Mouse (Mus musculus): ENCODE measurements around the gene Lrrc25.
A peak's percentile ranks its signal among the peaks of the same experiment; 100 is the strongest.
"Not testable (repeated sequence)": the region's sequence is repeated elsewhere in the genome, so short reads cannot be mapped to it uniquely, and the experiment has no call there.

Lrrc25 gene

GRCm38 (mm10) chr8:70615894-70616293 is at the start of gene Lrrc25:
Gene Lrrc25 (plus strand): TSS chr8:70616155.
- DNase-seq (ENCODE audit: low spot score in 2 of 2) = no peak

DNA sequence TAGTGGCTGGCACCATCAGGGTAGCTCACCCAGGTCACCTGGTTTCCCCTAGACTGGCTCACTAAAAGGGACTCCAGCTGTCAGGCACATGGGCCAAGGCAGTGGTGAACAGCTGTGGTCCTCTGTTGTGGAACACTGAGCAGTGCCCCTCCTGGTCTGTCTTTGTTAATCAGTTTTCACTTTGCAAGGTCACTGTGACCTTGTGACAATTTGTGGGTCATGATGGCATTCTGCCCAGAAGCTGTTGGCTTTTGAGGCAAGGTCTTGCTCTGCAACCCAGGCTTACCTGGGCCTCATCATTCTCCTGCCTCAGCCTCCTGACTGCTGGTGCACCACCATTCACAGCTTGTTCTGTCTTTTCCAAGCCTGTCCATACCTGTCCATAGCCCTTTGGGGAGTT is 45.6 kb upstream of the Lrrc25 start:
- DNase-seq (ENCODE audit: low spot score in 2 of 2) = no peak

DNA sequence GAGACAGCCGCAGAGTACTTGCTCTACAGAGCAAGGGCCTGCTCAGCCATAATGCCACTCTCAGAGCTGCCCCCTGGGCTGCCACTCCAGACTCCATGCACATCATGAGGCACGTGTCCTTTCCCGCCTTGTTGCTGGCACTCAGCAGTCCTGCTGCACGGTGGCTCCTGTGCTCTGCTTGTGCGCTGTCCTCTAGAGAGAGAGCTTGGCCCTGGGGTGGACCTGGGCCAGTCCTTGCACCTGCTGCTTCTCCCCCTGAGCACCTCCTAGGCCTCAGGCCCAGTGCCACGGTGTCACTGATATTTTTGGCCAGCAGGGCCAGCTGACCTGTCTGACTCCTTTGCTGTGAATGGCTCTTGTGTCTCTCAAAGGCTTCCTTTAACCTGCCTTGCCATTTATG is 45.0 kb upstream of the Lrrc25 start:
- no peak for DNase-seq (ENCODE audit: low spot score in 2 of 2)

GRCm38 (mm10) chr8:70574302-70574701 is 41.7 kb upstream of the Lrrc25 start:
- no peak for DNase-seq (ENCODE audit: low spot score in 2 of 2)

GRCm38 (mm10) chr8:70574915-70575314 is 41.0 kb upstream of the Lrrc25 start:
- no peak for DNase-seq (ENCODE audit: low spot score in 2 of 2)

GRCm38 (mm10) chr8:70577207-70577606 is 38.7 kb upstream of the Lrrc25 start:
- no peak for DNase-seq (ENCODE audit: low spot score in 2 of 2)

- DNase-seq (ENCODE audit: low spot score in 2 of 2) = no peak
Measured at GRCm38 (mm10) chr8:70583476-70584387, 32.2 kb upstream of the Lrrc25 start.

GRCm38 (mm10) chr8:70584606-70585257 is 31.2 kb upstream of the Lrrc25 start:
- DNase-seq (ENCODE audit: low spot score in 2 of 2) = no peak

GRCm38 (mm10) chr8:70585258-70585652 is 30.7 kb upstream of the Lrrc25 start:
- peak in 1 of 2 experiments; percentile 49 for DNase-seq (ENCODE audit: low spot score in 2 of 2)

GRCm38 (mm10) chr8:70587955-70588354 is 28.0 kb upstream of the Lrrc25 start:
- not testable (repeated sequence) for DNase-seq (ENCODE audit: low spot score in 2 of 2)

DNA sequence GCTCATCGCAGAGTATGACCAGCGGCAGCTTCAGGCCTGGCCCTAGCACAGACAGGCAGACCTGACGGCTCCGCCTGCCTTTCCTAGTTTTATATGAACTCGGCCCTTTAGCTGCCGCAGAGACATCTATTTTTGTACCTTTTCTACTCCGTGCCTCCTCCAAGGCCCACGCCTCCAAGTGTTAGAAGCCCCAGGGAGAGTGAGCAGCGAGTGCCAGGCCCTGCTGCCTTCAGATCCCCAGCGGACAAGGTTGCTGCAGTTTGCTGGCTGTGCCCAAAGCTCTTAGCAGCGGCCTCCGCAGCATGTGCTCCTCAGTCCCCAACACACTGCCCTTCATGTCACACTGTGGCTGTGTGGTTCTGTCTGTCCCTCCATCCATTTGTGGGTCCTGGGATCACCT is 24.4 kb upstream of the Lrrc25 start:
- no peak for DNase-seq (ENCODE audit: low spot score in 2 of 2)

DNA sequence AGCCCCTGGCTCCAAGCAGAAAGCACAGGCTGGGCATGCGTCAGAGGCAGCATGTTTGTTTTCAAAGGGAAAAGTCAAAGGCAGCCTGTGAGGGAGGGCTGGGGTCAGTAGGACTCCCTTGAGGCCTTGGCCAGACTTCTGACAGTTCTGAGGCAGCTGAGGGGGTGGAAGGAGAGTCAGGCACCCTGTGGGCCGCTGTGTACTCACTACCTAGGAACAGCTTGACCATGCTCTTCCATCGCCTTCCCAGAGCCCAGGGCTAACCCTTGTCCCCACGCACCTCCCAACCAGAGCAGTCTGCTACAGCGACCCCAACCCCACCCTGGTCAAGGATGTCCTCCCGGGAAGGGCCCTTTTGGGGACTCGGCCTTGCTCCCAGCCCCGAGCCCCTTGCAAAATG is 22.8 kb upstream of the Lrrc25 start:
- no peak for DNase-seq (ENCODE audit: low spot score in 2 of 2)

GRCm38 (mm10) chr8:70593961-70594609 is 21.9 kb upstream of the Lrrc25 start, which contains the start of gene Isyna1:
Gene Isyna1 (plus strand): TSS chr8:70594373.
- DNase-seq (ENCODE audit: low spot score in 2 of 2) = peak; percentile 82 to 87

DNA sequence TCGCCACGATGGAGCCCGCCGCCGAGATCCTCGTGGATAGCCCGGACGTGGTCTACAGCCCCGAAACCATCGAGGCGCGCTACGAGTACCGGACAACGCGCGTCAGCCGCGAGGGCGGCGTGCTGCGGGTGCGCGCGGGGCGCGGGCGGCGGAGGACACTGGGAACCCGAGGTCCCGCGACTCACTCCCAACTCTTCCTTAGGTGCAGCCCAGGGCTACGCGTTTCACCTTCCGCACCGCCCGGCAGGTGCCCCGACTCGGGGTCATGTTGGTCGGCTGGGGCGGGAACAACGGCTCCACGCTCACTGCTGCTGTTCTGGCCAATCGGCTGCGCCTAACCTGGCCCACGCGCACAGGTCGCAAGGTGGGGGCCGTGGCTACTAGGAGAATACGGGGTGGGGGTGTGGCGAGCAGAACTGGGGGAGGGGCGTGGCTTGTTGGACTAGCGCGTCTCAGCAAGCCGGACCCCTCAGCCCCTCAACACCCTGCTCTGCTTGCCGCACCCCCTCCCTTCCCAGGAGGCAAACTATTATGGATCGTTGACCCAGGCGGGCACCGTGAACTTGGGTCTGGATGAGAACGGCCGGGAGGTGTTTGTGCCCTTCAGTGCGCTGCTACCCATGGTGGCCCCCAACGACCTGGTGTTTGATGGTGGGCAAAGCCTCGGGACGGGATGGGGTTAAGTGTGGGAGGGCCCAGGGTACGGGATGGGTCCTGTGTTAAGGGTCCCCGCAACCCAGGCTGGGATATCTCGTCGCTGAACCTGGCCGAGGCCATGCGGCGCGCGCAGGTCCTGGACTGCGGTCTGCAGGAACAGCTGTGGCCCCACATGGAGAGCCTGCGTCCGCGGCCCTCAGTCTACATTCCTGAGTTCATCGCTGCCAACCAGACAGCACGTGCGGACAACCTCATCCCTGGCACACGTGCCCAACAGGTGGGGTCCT is 21.1 kb upstream of the Lrrc25 start:
- DNase-seq (ENCODE audit: low spot score in 2 of 2) = peak in 1 of 2 experiments; percentile 30

- no peak for DNase-seq (ENCODE audit: low spot score in 2 of 2)
Measured at GRCm38 (mm10) chr8:70595811-70596210, 20.1 kb upstream of the Lrrc25 start.

DNA sequence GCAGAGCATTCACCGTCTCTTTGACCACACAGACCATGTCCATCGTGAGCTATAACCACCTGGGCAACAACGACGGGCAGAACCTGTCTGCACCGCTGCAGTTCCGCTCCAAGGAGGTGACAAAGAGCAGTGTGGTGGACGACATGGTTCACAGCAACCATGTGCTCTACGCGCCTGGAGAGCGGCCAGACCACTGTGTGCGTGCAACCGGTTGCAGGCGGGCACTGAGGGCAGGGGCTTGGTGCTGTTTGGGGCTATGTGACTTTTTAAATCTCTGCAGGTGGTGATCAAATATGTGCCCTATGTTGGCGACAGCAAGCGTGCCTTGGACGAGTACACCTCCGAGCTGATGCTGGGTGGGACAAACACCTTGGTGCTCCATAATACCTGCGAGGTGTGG is 19.7 kb upstream of the Lrrc25 start:
- DNase-seq (ENCODE audit: low spot score in 2 of 2) = no peak

DNA sequence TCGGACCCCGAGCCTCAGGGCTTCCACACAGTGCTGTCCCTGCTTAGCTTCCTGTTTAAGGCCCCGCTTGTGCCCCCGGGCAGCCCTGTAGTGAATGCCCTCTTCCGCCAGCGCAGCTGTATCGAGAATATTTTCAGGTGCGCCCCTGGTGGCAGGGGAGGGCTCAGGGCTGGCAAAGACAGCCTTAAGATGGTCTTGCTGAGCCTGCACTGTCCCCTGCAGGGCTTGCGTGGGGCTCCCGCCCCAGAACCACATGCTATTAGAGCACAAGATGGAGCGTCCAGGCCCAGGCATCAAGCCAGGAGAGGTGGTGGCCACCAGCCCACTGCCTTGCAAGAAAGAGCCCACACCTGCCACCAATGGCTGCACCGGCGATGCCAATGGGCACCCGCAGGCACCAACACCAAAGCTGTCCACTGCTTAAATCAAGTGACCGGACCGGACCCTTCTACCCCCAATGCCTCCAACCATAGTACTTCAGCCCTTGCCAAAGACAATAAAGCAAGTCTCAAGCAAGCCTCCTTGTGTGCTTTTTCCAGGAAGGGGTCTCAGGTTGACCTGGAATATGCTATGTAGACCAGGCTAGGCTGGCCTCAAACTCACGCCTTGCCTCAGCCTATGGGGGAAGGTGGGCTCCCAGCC is 19.1 kb upstream of the Lrrc25 start:
- DNase-seq (ENCODE audit: low spot score in 2 of 2) = peak in 1 of 2 experiments; percentile 56

DNA sequence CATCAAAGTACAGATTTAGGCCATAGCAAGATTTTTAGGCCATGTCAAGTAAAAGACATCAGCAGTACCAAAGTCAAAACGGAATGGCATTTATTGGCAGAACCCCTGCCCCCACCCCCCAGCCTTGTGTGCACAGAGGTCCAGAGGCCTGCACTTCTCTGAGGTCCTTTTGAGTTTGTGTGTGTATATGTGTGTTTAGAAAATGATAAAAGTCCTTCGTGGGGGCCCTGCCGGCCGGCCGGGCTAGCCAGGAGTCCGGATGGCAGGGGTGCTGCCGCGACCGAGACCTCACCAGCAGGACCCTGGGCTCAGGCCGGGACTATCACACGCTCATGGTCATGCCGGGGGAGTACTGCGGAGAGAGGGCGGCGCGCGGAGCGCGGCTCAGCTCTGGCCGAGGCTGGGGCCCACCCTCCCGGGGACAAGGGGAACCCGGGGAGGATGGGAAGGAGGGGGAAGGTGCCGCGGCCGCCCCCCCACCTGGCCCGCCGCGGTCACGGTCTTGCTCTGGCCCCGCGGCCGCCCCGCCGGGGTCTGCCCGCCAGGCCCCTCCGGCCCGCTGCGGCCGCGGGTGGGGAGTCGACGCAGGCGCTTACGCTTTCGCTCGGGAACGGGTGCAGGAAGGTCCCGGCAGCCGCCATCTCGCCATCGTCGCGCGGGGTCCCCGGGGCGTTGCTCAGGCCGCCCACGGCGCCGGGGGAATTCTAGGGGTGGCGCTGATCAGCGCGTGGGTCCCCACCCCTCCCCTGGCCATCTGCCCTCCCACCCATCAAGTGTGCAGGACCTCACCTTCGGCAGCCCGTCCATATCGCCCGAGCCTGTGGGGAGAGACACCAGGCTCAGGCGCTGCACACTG is 18.3 kb upstream of the Lrrc25 start:
- DNase-seq (ENCODE audit: low spot score in 2 of 2) = no peak

DNA sequence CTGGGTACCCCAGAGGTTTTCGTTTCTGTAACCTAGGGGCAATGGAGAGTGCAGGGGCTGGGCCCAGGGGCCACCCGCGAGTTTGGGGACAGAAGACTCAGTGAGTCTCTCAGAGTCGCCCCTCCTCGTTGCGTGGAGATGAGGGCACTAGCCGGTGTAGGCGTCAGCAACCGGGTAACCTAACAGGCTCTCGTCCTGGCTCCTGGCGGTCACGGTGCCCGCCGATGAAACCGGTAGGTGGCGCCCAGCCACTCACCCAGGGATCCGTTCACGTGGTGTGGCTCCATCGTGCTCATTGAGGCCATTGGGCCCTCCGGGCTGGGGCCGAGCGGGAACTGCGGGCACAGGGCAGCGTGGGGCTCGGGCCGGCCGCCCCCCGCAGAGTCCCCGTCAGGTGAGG is 17.7 kb upstream of the Lrrc25 start:
- no peak for DNase-seq (ENCODE audit: low spot score in 2 of 2)

GRCm38 (mm10) chr8:70598722-70599121 is 17.2 kb upstream of the Lrrc25 start:
- no peak for DNase-seq (ENCODE audit: low spot score in 2 of 2)
